Mouse (Mus musculus) MEL (cell line): Measurements from ENCODE around the gene Smarcb1. TPM values are rescaled to one million over a fixed set of nuclear protein-coding genes. Genes with fewer than 3 reads are reported as not detected.

Experiments used
- DNase-seq: peaks from one replicate; pipeline ENCODE4 v3.0.0; 2011; ENCODE audit warnings: low read depth, low spot score
- H3K27ac ChIP-seq: 2 replicates; pipeline ENCODE4 v1.5.1; 2012; ENCODE audit warnings: low read depth, mild to moderate bottlenecking, control low read depth, low read length, moderate library complexity; ENCODE audit not compliant: control insufficient read depth
- H3K27me3 ChIP-seq, 2 experiments: fragments of 150-350 bp in 1 of 2; sonication (generic) in 1 of 2; 2 replicates each; pipeline ENCODE4 v1.6.1; 2012; ENCODE audit warnings: low read length in 2 of 2, mild to moderate bottlenecking in 2 of 2, improper control_type of control experiment in 1 of 2, moderate library complexity in 1 of 2; ENCODE audit not compliant: insufficient read depth in 2 of 2, control insufficient read depth in 1 of 2
- H3K36me3 ChIP-seq, 2 experiments: 2 replicates each; pipeline ENCODE4 v1.6.1; 2012 to 2014; ENCODE audit warnings: low read length in 2 of 2, improper control_type of control experiment in 1 of 2, inconsistent platforms in 1 of 2, mild to moderate bottlenecking in 1 of 2; ENCODE audit not compliant: insufficient read depth in 2 of 2, control insufficient read depth in 1 of 2
- H3K4me1 ChIP-seq, 2 experiments: fragments of 150-350 bp in 1 of 2; sonication (generic) in 1 of 2; 2 replicates each; pipeline ENCODE4 v1.6.1; 2012; ENCODE audit warnings: low read length in 2 of 2, improper control_type of control experiment in 1 of 2, mild to moderate bottlenecking in 1 of 2; ENCODE audit not compliant: insufficient read depth in 2 of 2, control insufficient read depth in 1 of 2
- H3K4me3 ChIP-seq, 2 experiments: fragments of 150-350 bp in 1 of 2; sonication (generic) in 1 of 2; 2 replicates each; pipeline ENCODE4 v1.5.1; 2012; ENCODE audit warnings: low read depth in 2 of 2, low read length in 2 of 2, mild to moderate bottlenecking in 2 of 2, moderate library complexity in 2 of 2, control low read depth in 1 of 2, improper control_type of control experiment in 1 of 2; ENCODE audit not compliant: control insufficient read depth in 1 of 2, insufficient read depth in 1 of 2
- H3K79me2 ChIP-seq: 2 replicates; pipeline ENCODE4 v1.6.1; 2012; ENCODE audit warnings: mild to moderate bottlenecking, low read length, moderate library complexity; ENCODE audit not compliant: control insufficient read depth, poor library complexity, insufficient read depth
- H3K9ac ChIP-seq: 2 replicates; pipeline ENCODE4 v1.6.1; 2012; ENCODE audit warnings: low read depth, mild to moderate bottlenecking, control low read depth, low read length, moderate library complexity; ENCODE audit not compliant: control insufficient read depth, poor library complexity, severe bottlenecking
- H3K9me3 ChIP-seq: fragments of 150-350 bp; sonication (generic); replicated peaks from 2 replicates; pipeline ENCODE4 v1.6.1; 2012; ENCODE audit warnings: mild to moderate bottlenecking, low read length, improper control_type of control experiment, moderate library complexity; ENCODE audit not compliant: insufficient read depth
- BHLHE40 ChIP-seq: IDR thresholded peaks from 2 replicates; pipeline ENCODE4 v1.6.1; 2012; ENCODE audit warnings: low read depth, mild to moderate bottlenecking, inconsistent platforms, low read length, improper control_type of control experiment, borderline replicate concordance
- CHD1 ChIP-seq: IDR thresholded peaks from 2 replicates; pipeline ENCODE4 v1.6.1; 2012; ENCODE audit warnings: low read depth, mild to moderate bottlenecking, inconsistent platforms, low read length, improper control_type of control experiment
- CHD2 ChIP-seq: IDR thresholded peaks from 2 replicates; pipeline ENCODE4 v1.6.1; 2011; ENCODE audit warnings: low read length, improper control_type of control experiment
- CTCF ChIP-seq, 3 experiments: IDR thresholded peaks in 2 of 3; conservative IDR thresholded peaks in 1 of 3; 2 replicates each; pipeline ENCODE4 v1.5.1; 2011 to 2012; ENCODE audit warnings: low read length in 3 of 3, low read depth in 2 of 3, mild to moderate bottlenecking in 2 of 3, improper control_type of control experiment in 1 of 3, inconsistent platforms in 1 of 3, mixed read lengths in 1 of 3, moderate library complexity in 1 of 3; ENCODE audit not compliant: control insufficient read depth in 1 of 3, insufficient read depth in 1 of 3, poor library complexity in 1 of 3, severe bottlenecking in 1 of 3
- E2F4 ChIP-seq: IDR thresholded peaks from 2 replicates; pipeline ENCODE4 v1.6.1; 2011; ENCODE audit warnings: low read depth, low read length, improper control_type of control experiment, borderline replicate concordance
- ELF1 ChIP-seq: IDR thresholded peaks from 2 replicates; pipeline ENCODE4 v1.6.1; 2014; ENCODE audit warnings: low read depth, mild to moderate bottlenecking, inconsistent platforms, low read length, improper control_type of control experiment, moderate library complexity
- EP300 ChIP-seq, 2 experiments: IDR thresholded peaks; 2 replicates each; pipeline ENCODE4 v1.6.1; 2011; ENCODE audit warnings: improper control_type of control experiment in 2 of 2, low read length in 2 of 2, low read depth in 1 of 2, mild to moderate bottlenecking in 1 of 2
- ETS1 ChIP-seq: IDR thresholded peaks from 2 replicates; pipeline ENCODE4 v1.6.1; 2012; ENCODE audit warnings: low read depth, mild to moderate bottlenecking, inconsistent platforms, low read length, improper control_type of control experiment, moderate library complexity
- GABPA ChIP-seq: IDR thresholded peaks from 2 replicates; pipeline ENCODE4 v1.6.1; 2012; ENCODE audit warnings: low read depth, mild to moderate bottlenecking, inconsistent platforms, low read length, improper control_type of control experiment, moderate library complexity
- GATA1 ChIP-seq: IDR thresholded peaks from 2 replicates; pipeline ENCODE4 v1.6.1; 2011; ENCODE audit warnings: low read depth, low read length, improper control_type of control experiment
- HCFC1 ChIP-seq: IDR thresholded peaks from 2 replicates; pipeline ENCODE4 v1.6.1; 2012; ENCODE audit warnings: low read depth, mild to moderate bottlenecking, inconsistent platforms, low read length, improper control_type of control experiment, moderate library complexity
- JUND ChIP-seq: IDR thresholded peaks from 2 replicates; pipeline ENCODE4 v1.6.1; 2011; ENCODE audit warnings: low read depth, mild to moderate bottlenecking, improper control_type of control experiment, low read length
- KAT2A ChIP-seq: conservative IDR thresholded peaks from 2 replicates; pipeline ENCODE4 v1.6.1; 2012; ENCODE audit warnings: low read depth, low read length, improper control_type of control experiment, inconsistent platforms
- MAFK ChIP-seq: IDR thresholded peaks from 2 replicates; pipeline ENCODE4 v1.6.1; 2011; ENCODE audit warnings: low read depth, mild to moderate bottlenecking, low read length, improper control_type of control experiment, borderline replicate concordance
- MAZ ChIP-seq: IDR thresholded peaks from 2 replicates; pipeline ENCODE4 v1.6.1; 2012; ENCODE audit warnings: low read depth, mild to moderate bottlenecking, inconsistent platforms, low read length, improper control_type of control experiment
- MEF2A ChIP-seq: IDR thresholded peaks from 2 replicates; pipeline ENCODE4 v1.6.1; 2014; ENCODE audit warnings: low read depth, mild to moderate bottlenecking, inconsistent platforms, low read length, improper control_type of control experiment; ENCODE audit not compliant: poor library complexity, insufficient replicate concordance, severe bottlenecking; ENCODE audit errors: extremely low read depth
- MXI1 ChIP-seq: IDR thresholded peaks from 2 replicates; pipeline ENCODE4 v1.6.1; 2011; ENCODE audit warnings: mild to moderate bottlenecking, low read depth, low read length, improper control_type of control experiment
- MYB ChIP-seq: IDR thresholded peaks from 2 replicates; pipeline ENCODE4 v1.6.1; 2011; ENCODE audit warnings: mild to moderate bottlenecking, low read depth, low read length, improper control_type of control experiment
- MYC ChIP-seq: IDR thresholded peaks from 2 replicates; pipeline ENCODE4 v1.6.1; 2011; ENCODE audit warnings: low read depth, mild to moderate bottlenecking, low read length, improper control_type of control experiment, moderate library complexity
- NELFE ChIP-seq: IDR thresholded peaks from 2 replicates; pipeline ENCODE4 v1.6.1; 2011; ENCODE audit warnings: low read depth, low read length, improper control_type of control experiment
- NRF1 ChIP-seq: IDR thresholded peaks from 2 replicates; pipeline ENCODE4 v1.6.1; 2014; ENCODE audit warnings: low read depth, mild to moderate bottlenecking, inconsistent platforms, low read length, improper control_type of control experiment, moderate library complexity; ENCODE audit not compliant: poor library complexity, insufficient read depth, severe bottlenecking
- POLR2A ChIP-seq, 2 experiments: IDR thresholded peaks; 2 replicates each; pipeline ENCODE4 v1.6.1; 2011 to 2012; ENCODE audit warnings: low read length in 2 of 2, mild to moderate bottlenecking in 2 of 2, control low read depth in 1 of 2, improper control_type of control experiment in 1 of 2, low read depth in 1 of 2, moderate library complexity in 1 of 2; ENCODE audit not compliant: control insufficient read depth in 1 of 2, insufficient read depth in 1 of 2, poor library complexity in 1 of 2
- POLR2AphosphoS5 ChIP-seq: IDR thresholded peaks from 2 replicates; pipeline ENCODE4 v1.6.1; 2012; ENCODE audit warnings: low read depth, borderline replicate concordance, mild to moderate bottlenecking, inconsistent platforms, low read length, moderate library complexity, mixed read lengths
- RAD21 ChIP-seq: IDR thresholded peaks from 2 replicates; pipeline ENCODE4 v1.6.1; 2011; ENCODE audit warnings: mild to moderate bottlenecking, low read depth, low read length, improper control_type of control experiment
- RCOR1 ChIP-seq: IDR thresholded peaks from 2 replicates; pipeline ENCODE4 v1.6.1; 2012; ENCODE audit warnings: low read depth, mild to moderate bottlenecking, inconsistent platforms, low read length, improper control_type of control experiment
- SIN3A ChIP-seq: IDR thresholded peaks from 2 replicates; pipeline ENCODE4 v1.6.1; 2012; ENCODE audit warnings: low read length, improper control_type of control experiment, inconsistent platforms
- SMC3 ChIP-seq: IDR thresholded peaks from 2 replicates; pipeline ENCODE4 v1.6.1; 2011; ENCODE audit warnings: low read depth, low read length, improper control_type of control experiment
- TAL1 ChIP-seq: IDR thresholded peaks from 2 replicates; pipeline ENCODE4 v1.6.1; 2012; ENCODE audit warnings: mild to moderate bottlenecking, inconsistent platforms, low read length, moderate library complexity, mixed read lengths
- TBP ChIP-seq: IDR thresholded peaks from 2 replicates; pipeline ENCODE4 v1.8.0; 2011; ENCODE audit warnings: low read depth, low read length, improper control_type of control experiment
- TCF12 ChIP-seq: IDR thresholded peaks from 2 replicates; pipeline ENCODE4 v1.6.1; 2014; ENCODE audit warnings: low read depth, mild to moderate bottlenecking, inconsistent platforms, low read length, improper control_type of control experiment, moderate library complexity
- UBTF ChIP-seq: IDR thresholded peaks from 2 replicates; pipeline ENCODE4 v1.6.1; 2012; ENCODE audit warnings: low read depth, mild to moderate bottlenecking, inconsistent platforms, low read length, improper control_type of control experiment, moderate library complexity, borderline replicate concordance; ENCODE audit not compliant: insufficient read depth
- USF1 ChIP-seq: IDR thresholded peaks from 2 replicates; pipeline ENCODE4 v1.6.1; 2014; ENCODE audit warnings: low read depth, mild to moderate bottlenecking, inconsistent platforms, low read length, improper control_type of control experiment, moderate library complexity
- ZC3H11A ChIP-seq: IDR thresholded peaks from 2 replicates; pipeline ENCODE4 v1.6.1; 2012; ENCODE audit warnings: low read depth, mild to moderate bottlenecking, inconsistent platforms, low read length, improper control_type of control experiment
- ZKSCAN1 ChIP-seq: IDR thresholded peaks from 2 replicates; pipeline ENCODE4 v1.6.1; 2012; ENCODE audit warnings: low read depth, mild to moderate bottlenecking, inconsistent platforms, low read length, improper control_type of control experiment, moderate library complexity
- ZMIZ1 ChIP-seq: IDR thresholded peaks from 2 replicates; pipeline ENCODE4 v1.6.1; 2012; ENCODE audit warnings: low read depth, mild to moderate bottlenecking, inconsistent platforms, low read length, improper control_type of control experiment, moderate library complexity
- polyA plus RNA-seq, 2 experiments: library from polyadenylated mRNA; stranded (reverse) in 1 of 2; unstranded in 1 of 2; fragments of >175 nt in 1 of 2; fragments of >200 nt in 1 of 2; gene quantifications; 2 replicates each; pipeline versions ENCODE4 v1.2.1 to v1.2.4; 2012; ENCODE audit warnings: low replicate concordance in 2 of 2, low read depth in 1 of 2; ENCODE audit not compliant: insufficient read length in 2 of 2, insufficient read depth in 1 of 2, missing spikeins in 1 of 2
- total RNA-seq: library from RNA; depleted of rRNA; stranded (reverse); fragments of 300-350 nt; gene quantifications from 2 replicates; pipeline ENCODE4 v1.2.3, GENCODE M21; 2012

Smarcb1 gene
- total and polyA plus RNA-seq, 3 experiments = 91.8 to 2,689 (median 117) TPM

- H3K79me2 ChIP-seq = peaks cover 9% of the 10 kb centered on the region
- peak within 1 kb of the TSS; percentile 94 for H3K9ac ChIP-seq
- peak within 1 kb of the TSS; percentile 98 to 99 for H3K4me3 ChIP-seq
- DNase-seq = peak; percentile 92
- H3K36me3 ChIP-seq = peaks cover 0 to 31% of the 10 kb centered on the region in 2 experiments; a peak in 2 of 4 replicates
- H3K27me3 ChIP-seq = no peaks in the 10 kb centered on the region; a peak in 1 of 4 replicates
- no peaks in the 10 kb centered on the region for H3K9me3 ChIP-seq
- H3K27ac ChIP-seq = peak within 1 kb of the TSS; percentile 59
- peaks cover 16 to 31% of the 10 kb centered on the region in 2 experiments for H3K4me1 ChIP-seq
- TF ChIP-seq CTCF (IDR thresholded peaks at IDR 0.05 in 2 of 3, conservative IDR thresholded peaks at IDR 0.05 in 1 of 3; ENCODE audit: control insufficient read depth in 1 of 3, insufficient read depth in 1 of 3, low read depth in 2 of 3, low read length in 3 of 3, poor library complexity in 1 of 3, severe bottlenecking in 1 of 3) = no peak
- peak; percentile 94 for TF ChIP-seq MXI1
- no peak for TF ChIP-seq SMC3
- TF ChIP-seq EP300 (IDR thresholded peaks at IDR 0.05; ENCODE audit: low read depth in 1 of 2, low read length in 2 of 2) = no peak
- TF ChIP-seq NELFE = peak; percentile 85
- TF ChIP-seq MAFK = no peak
- no peak for TF ChIP-seq CHD2
- TF ChIP-seq MAZ = no peak
- TF ChIP-seq BHLHE40 = no peak
- TF ChIP-seq KAT2A = no peak; the same call in 1 of the 2 replicates
- no peak for TF ChIP-seq UBTF
- no peak for TF ChIP-seq NRF1
- no peak for TF ChIP-seq E2F4
- no peak for TF ChIP-seq TAL1
- peak; percentile 63 for TF ChIP-seq HCFC1
- TF ChIP-seq JUND = no peak
- peak; percentile 30; the same call in 1 of the 2 replicates for TF ChIP-seq TCF12
- no peak for TF ChIP-seq GATA1
- peak; percentile 90 for TF ChIP-seq SIN3A
- TF ChIP-seq MYB = no peak
- 0 out of 2 replicates have a peak, but pooled peaks have one; percentile 65 for TF ChIP-seq TBP
- no peak for TF ChIP-seq GABPA
- no peak for TF ChIP-seq RCOR1
- no peak for TF ChIP-seq RAD21
- TF ChIP-seq CHD1 = no peak
- TF ChIP-seq MYC = peak; percentile 31; the same call in 1 of the 2 replicates
- TF ChIP-seq ZKSCAN1 = no peak
- TF ChIP-seq ZC3H11A = no peak
- no peak for TF ChIP-seq USF1
- 0 out of 2 replicates have a peak, but pooled peaks have one; percentile 49 for TF ChIP-seq ZMIZ1
- TF ChIP-seq ELF1 = 0 out of 2 replicates have a peak, but pooled peaks have one; percentile 11
- TF ChIP-seq MEF2A = no peak
- peak; percentile 69 to 93 for TF ChIP-seq POLR2A (IDR thresholded peaks at IDR 0.05; ENCODE audit: control insufficient read depth in 1 of 2, insufficient read depth in 1 of 2, low read depth in 1 of 2, low read length in 2 of 2, poor library complexity in 1 of 2)
- no peak for TF ChIP-seq POLR2AphosphoS5
- TF ChIP-seq ETS1 = no peak
These were observed 14.5 kb upstream of the Smarcb1 start, which contains the start of gene Mmp11 for GRCm38 (mm10) chr10:75935680-75936541. Mmp11 (minus strand) TSS chr10:75936496.
